Mouse (Mus musculus): ENCODE measurements at regions not wholly inside any gene's neighbourhood (a gene's known extent, or its start where the extent isn't known, plus 50 kb on each side); places are given as distances from the start of the nearest gene placed in this dataset.

DNA sequence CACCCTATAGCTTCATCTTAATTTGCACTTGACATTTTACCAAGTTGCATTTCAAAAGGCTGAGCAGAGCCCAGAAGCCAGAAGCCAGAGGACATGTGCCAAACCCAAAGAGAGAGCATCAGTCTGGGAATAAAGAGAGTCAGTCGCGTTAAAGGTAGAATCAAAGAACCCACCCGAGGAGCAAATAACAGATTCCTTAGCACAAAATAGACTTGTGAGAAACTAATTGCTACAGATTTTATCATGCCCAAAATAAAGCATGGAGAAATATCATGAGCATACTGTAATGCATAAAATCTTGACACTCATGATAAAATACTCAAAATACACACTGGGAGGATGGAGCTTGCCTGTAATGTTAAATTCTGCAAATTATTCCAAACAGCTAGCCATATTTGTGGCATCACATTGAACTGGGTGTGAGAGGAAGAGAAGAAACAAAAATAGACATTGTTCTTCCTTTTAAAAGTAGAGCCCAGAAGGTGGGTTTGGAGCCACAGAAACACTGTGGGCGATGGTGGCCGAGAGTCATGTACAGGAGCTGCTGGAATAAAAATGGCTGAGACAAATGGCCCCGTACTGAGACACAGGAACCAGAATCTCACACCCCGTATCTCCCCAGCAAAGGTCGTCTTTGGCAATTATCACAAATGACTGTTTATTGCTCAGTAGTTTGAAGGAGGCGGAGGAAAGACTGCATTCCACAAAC, 317.2 kb downstream of the Klf6 start:
- TF ChIP-seq CTCF (IDR thresholded peaks at IDR 0.05; ENCODE audit: low read depth, low read length) (no peak), GATA1 (IDR thresholded peaks at IDR 0.05; ENCODE audit: borderline replicate concordance, low read length) (no peak)

All from G1E (cell line).